Mouse (Mus musculus) CH12.LX (cell line): ENCODE data around the gene Ovgp1. TPM values are rescaled to one million over a fixed set of nuclear protein-coding genes. Genes with fewer than 3 reads are reported as not detected.

Experiments
- DNase-seq: peaks from one replicate; pipeline ENCODE4 v3.0.0-alpha.2; 2013; ENCODE audit errors: extremely low read depth
- H3K27ac ChIP-seq: 2 replicates; pipeline ENCODE4 v1.5.1; 2012; ENCODE audit warnings: low read depth, mild to moderate bottlenecking, control low read depth, moderate library complexity; ENCODE audit not compliant: insufficient read depth
- H3K27me3 ChIP-seq: replicated peaks from 2 replicates; pipeline ENCODE3; 2012; ENCODE audit warnings: inconsistent platforms
- H3K36me3 ChIP-seq, 2 experiments: replicated peaks in 1 of 2; 2 replicates each; pipeline versions ENCODE3 to v1.6.1; 2012; ENCODE audit warnings: inconsistent platforms in 1 of 2, low read length in 1 of 2, mild to moderate bottlenecking in 1 of 2, mixed read lengths in 1 of 2, moderate library complexity in 1 of 2; ENCODE audit not compliant: control insufficient read depth in 1 of 2, insufficient read depth in 1 of 2
- H3K4me1 ChIP-seq, 2 experiments: 2 replicates each; pipeline ENCODE4 v1.6.1; 2012; ENCODE audit warnings: inconsistent platforms in 1 of 2, moderate library complexity in 1 of 2; ENCODE audit not compliant: insufficient read depth in 2 of 2, control insufficient read depth in 1 of 2
- H3K4me2 ChIP-seq: 2 replicates; pipeline ENCODE4 v1.6.1; 2012; ENCODE audit warnings: low read depth, mild to moderate bottlenecking, control low read depth; ENCODE audit not compliant: poor library complexity, insufficient read depth, severe bottlenecking
- H3K4me3 ChIP-seq, 3 experiments: fragments of 150-350 bp in 1 of 3; sonication (generic) in 1 of 3; replicated peaks in 1 of 3; 2 replicates each; pipeline versions ENCODE3 to v1.5.1; 2011 to 2012; ENCODE audit warnings: low read depth in 2 of 3, low read length in 2 of 3, mild to moderate bottlenecking in 2 of 3, moderate library complexity in 2 of 3, control low read depth in 1 of 3, improper control_type of control experiment in 1 of 3, inconsistent platforms in 1 of 3, mixed read lengths in 1 of 3; ENCODE audit not compliant: poor library complexity in 1 of 3
- H3K79me2 ChIP-seq: replicated peaks from 2 replicates; pipeline ENCODE4 v1.6.1; 2012; ENCODE audit warnings: mild to moderate bottlenecking, moderate library complexity; ENCODE audit not compliant: control insufficient read depth, poor library complexity, insufficient read depth, severe bottlenecking; ENCODE audit errors: extremely low read depth
- H3K9ac ChIP-seq: 2 replicates; pipeline ENCODE4 v1.6.1; 2012; ENCODE audit warnings: low read depth, mild to moderate bottlenecking, control low read depth, moderate library complexity; ENCODE audit not compliant: insufficient read depth
- H3K9me3 ChIP-seq: replicated peaks from 2 replicates; pipeline ENCODE3; 2012; ENCODE audit warnings: low read length, inconsistent platforms, mixed read lengths
- CHD2 ChIP-seq: IDR thresholded peaks from 2 replicates; pipeline ENCODE4 v1.6.1; 2011; ENCODE audit warnings: low read length, improper control_type of control experiment
- CTCF ChIP-seq, 2 experiments: IDR thresholded peaks in 1 of 2; conservative IDR thresholded peaks in 1 of 2; 2 replicates each; pipeline ENCODE4 v1.5.1; 2011 to 2012; ENCODE audit warnings: low read depth in 2 of 2, low read length in 2 of 2, improper control_type of control experiment in 1 of 2, inconsistent platforms in 1 of 2, mild to moderate bottlenecking in 1 of 2, moderate library complexity in 1 of 2
- ELF1 ChIP-seq: IDR thresholded peaks from 2 replicates; pipeline ENCODE4 v1.6.1; 2014; ENCODE audit warnings: low read depth, mild to moderate bottlenecking, inconsistent platforms, low read length, improper control_type of control experiment
- EP300 ChIP-seq: IDR thresholded peaks from 2 replicates; pipeline ENCODE4 v1.6.1; 2011; ENCODE audit warnings: low read length, improper control_type of control experiment
- HCFC1 ChIP-seq: IDR thresholded peaks from 2 replicates; pipeline ENCODE4 v1.6.1; 2012; ENCODE audit warnings: low read depth, mild to moderate bottlenecking, inconsistent platforms, low read length, improper control_type of control experiment
- KAT2A ChIP-seq: IDR thresholded peaks from 2 replicates; pipeline ENCODE4 v1.6.1; 2012; ENCODE audit warnings: low read length, improper control_type of control experiment, inconsistent platforms; ENCODE audit not compliant: insufficient replicate concordance
- MAX ChIP-seq: IDR thresholded peaks from 2 replicates; pipeline ENCODE4 v1.6.1; 2011; ENCODE audit warnings: low read length, improper control_type of control experiment
- MXI1 ChIP-seq: IDR thresholded peaks from 2 replicates; pipeline ENCODE4 v1.6.1; 2011; ENCODE audit warnings: mild to moderate bottlenecking, low read depth, low read length, improper control_type of control experiment
- MYC ChIP-seq: IDR thresholded peaks from 2 replicates; pipeline ENCODE4 v1.6.1; 2011; ENCODE audit warnings: low read depth, mild to moderate bottlenecking, improper control_type of control experiment, low read length
- NELFE ChIP-seq: IDR thresholded peaks from 2 replicates; pipeline ENCODE4 v1.6.1; 2011; ENCODE audit warnings: low read depth, low read length, improper control_type of control experiment
- NRF1 ChIP-seq: IDR thresholded peaks from 2 replicates; pipeline ENCODE4 v1.6.1; 2014; ENCODE audit warnings: low read depth, mild to moderate bottlenecking, inconsistent platforms, low read length, improper control_type of control experiment, moderate library complexity
- PAX5 ChIP-seq: IDR thresholded peaks from 2 replicates; pipeline ENCODE4 v1.6.1; 2012; ENCODE audit warnings: low read length, inconsistent platforms, mixed read lengths
- POLR2A ChIP-seq: IDR thresholded peaks from 2 replicates; pipeline ENCODE4 v1.6.1; 2011; ENCODE audit warnings: low read depth, mild to moderate bottlenecking, improper control_type of control experiment, low read length
- POLR2AphosphoS2 ChIP-seq: IDR thresholded peaks from 2 replicates; pipeline ENCODE4 v1.6.1; 2011; ENCODE audit warnings: low read depth, low read length, improper control_type of control experiment
- SIN3A ChIP-seq: IDR thresholded peaks from 2 replicates; pipeline ENCODE4 v1.6.1; 2012; ENCODE audit warnings: low read length, improper control_type of control experiment, inconsistent platforms
- TCF12 ChIP-seq: IDR thresholded peaks from 2 replicates; pipeline ENCODE4 v1.6.1; 2014; ENCODE audit warnings: low read depth, mild to moderate bottlenecking, inconsistent platforms, low read length, improper control_type of control experiment
- USF1 ChIP-seq: IDR thresholded peaks from 2 replicates; pipeline ENCODE4 v1.6.1; 2014; ENCODE audit warnings: low read depth, mild to moderate bottlenecking, inconsistent platforms, low read length, improper control_type of control experiment
- USF2 ChIP-seq: conservative IDR thresholded peaks from 2 replicates; pipeline ENCODE4 v1.6.1; 2011; ENCODE audit warnings: low read depth, low read length, improper control_type of control experiment
- ZC3H11A ChIP-seq: IDR thresholded peaks from 2 replicates; pipeline ENCODE4 v1.6.1; 2012; ENCODE audit warnings: low read depth, mild to moderate bottlenecking, inconsistent platforms, low read length, improper control_type of control experiment
- ZKSCAN1 ChIP-seq: IDR thresholded peaks from 2 replicates; pipeline ENCODE4 v1.6.1; 2012; ENCODE audit warnings: low read depth, inconsistent platforms, low read length, improper control_type of control experiment, borderline replicate concordance
- ZMIZ1 ChIP-seq: IDR thresholded peaks from 2 replicates; pipeline ENCODE4 v1.6.1; 2012; ENCODE audit warnings: low read depth, mild to moderate bottlenecking, inconsistent platforms, low read length, improper control_type of control experiment
- dilution Hi-C: fragments of 300-500 bp; cut with MboI; formaldehyde crosslinking; loops from 2 replicates; pipeline ENCODE4 v1.14.3; 2020; ENCODE audit warnings: low sequenced_read_pairs; ENCODE audit not compliant: extremely low pct_unique_long_range_greater_than_20kb, extremely low pct_ligation_motif_present
- in situ Hi-C: fragments of 300-500 bp; cut with MboI; formaldehyde crosslinking; loops from 3 replicates; pipeline ENCODE4 v1.14.3; 2019; ENCODE audit warnings: low sequenced_read_pairs, low pct_ligation_motif_present, low pct_unique_long_range_greater_than_20kb, mixed read lengths
- polyA plus RNA-seq: library from polyadenylated mRNA; unstranded; fragments of >175 nt; gene quantifications from 2 replicates; pipeline ENCODE4 v1.2.1, GENCODE M21; 2012; ENCODE audit warnings: low read depth; ENCODE audit not compliant: insufficient read length
- total RNA-seq, 2 experiments: library from RNA; depleted of rRNA; stranded (reverse); fragments of 300-350 nt in 1 of 2; fragments of >200 nt in 1 of 2; gene quantifications; 2 replicates each; pipeline ENCODE4 v1.2.3; 2012 to 2014

Ovgp1 gene
- total and polyA plus RNA-seq, 3 experiments: 1.6 to 5.6 (median 2.3) TPM

- no peak for TF ChIP-seq HCFC1
- TF ChIP-seq SIN3A: peak; percentile 67; the same call in 1 of the 2 replicates
- H3K4me3 ChIP-seq: peak overlapping the region; percentile 84 to 98 (median 95)
These were observed 15.3 kb upstream of the Ovgp1 start for GRCm38 (mm10) chr3:105958204-105958603.

GRCm38 (mm10) chr3:105958974-105959580 is 14.4 kb upstream of the Ovgp1 start, which contains the start of gene Wdr77:
TSS of gene Wdr77 (plus strand) at chr3:105959369.
- DNase-seq: peak; percentile 99
- Histone ChIP-seq H3K79me2 (peaks cover 59% of the 10 kb centered on the region), H3K9me3 (no peaks in the 10 kb centered on the region), H3K4me1 (peaks cover 2 to 50% of the 10 kb centered on the region in 2 experiments; a peak in 3 of 4 replicates), H3K27ac (peak within 1 kb of the TSS; percentile 57; the same call in 1 of the 2 replicates), H3K4me2 (peak within 1 kb of the TSS; percentile 96), H3K4me3 (peak within 1 kb of the TSS; percentile 84 to 98 (median 95)), H3K36me3 (peaks cover 28 to 70% of the 10 kb centered on the region in 2 experiments), H3K9ac (peak within 1 kb of the TSS; percentile 92), H3K27me3 (no peaks in the 10 kb centered on the region)
- in situ Hi-C loops (loop anchor here (5.0 kb wide), 1 partner anchor 57 kb away; no protein-coding TSS in a partner anchor), dilution Hi-C loops (no loop called here)
- TF ChIP-seq MYC (peak; percentile 97), HCFC1 (peak; percentile 89), CTCF (conservative IDR thresholded peaks at IDR 0.05 in 1 of 2, IDR thresholded peaks at IDR 0.05 in 1 of 2; ENCODE audit: low read depth in 2 of 2, low read length in 2 of 2) (no peak), USF2 (peak; percentile 43), PAX5 (no peak), ZMIZ1 (peak; percentile 90), NELFE (peak; percentile 94), USF1 (peak; percentile 48), MAX (peak; percentile 97), POLR2AphosphoS2 (peak; percentile 76; the same call in 1 of the 2 replicates), NRF1 (peak; percentile 77), CHD2 (peak; percentile 100), ELF1 (peak; percentile 92), SIN3A (peak; percentile 71), MXI1 (peak; percentile 100), KAT2A (peak; percentile 63; the same call in 1 of the 2 replicates), TCF12 (peak; percentile 74), ZC3H11A (no peak), POLR2A (peak; percentile 98), ZKSCAN1 (no peak), EP300 (no peak)

More at GRCm38 (mm10) chr3:105958204-105958603, 15.3 kb upstream of the Ovgp1 start:
- no peaks in the 10 kb centered on the region for H3K9me3 ChIP-seq
- in situ Hi-C loops: loop anchor here (5.0 kb wide), 1 partner anchor 56 kb away; no protein-coding TSS in a partner anchor
- peaks cover 24 to 68% of the 10 kb centered on the region in 2 experiments for H3K36me3 ChIP-seq
- no peaks in the 10 kb centered on the region for H3K27me3 ChIP-seq
- peak overlapping the region; percentile 96 for H3K4me2 ChIP-seq
- peak overlapping the region; percentile 92 for H3K9ac ChIP-seq
- peaks cover 2 to 50% of the 10 kb centered on the region in 2 experiments; a peak in 3 of 4 replicates for H3K4me1 ChIP-seq
- dilution Hi-C loops: no loop called here
- DNase-seq: no peak
- peaks cover 59% of the 10 kb centered on the region for H3K79me2 ChIP-seq
- H3K27ac ChIP-seq: no peak overlapping the region
